Mouse (Mus musculus) megakaryocyte, embryonic 14.5 days (primary cell): ENCODE data around the gene Ubqln2.

Experiments
- FLI1 ChIP-seq: IDR thresholded peaks from 2 replicates; pipeline ENCODE4 v1.6.1; 2012; ENCODE audit warnings: low read length, inconsistent platforms, mixed read lengths
- GATA1 ChIP-seq: IDR thresholded peaks from 3 replicates; pipeline ENCODE4 v1.6.1; 2012; ENCODE audit warnings: mixed read lengths, low read length, inconsistent platforms, borderline replicate concordance

DNA sequence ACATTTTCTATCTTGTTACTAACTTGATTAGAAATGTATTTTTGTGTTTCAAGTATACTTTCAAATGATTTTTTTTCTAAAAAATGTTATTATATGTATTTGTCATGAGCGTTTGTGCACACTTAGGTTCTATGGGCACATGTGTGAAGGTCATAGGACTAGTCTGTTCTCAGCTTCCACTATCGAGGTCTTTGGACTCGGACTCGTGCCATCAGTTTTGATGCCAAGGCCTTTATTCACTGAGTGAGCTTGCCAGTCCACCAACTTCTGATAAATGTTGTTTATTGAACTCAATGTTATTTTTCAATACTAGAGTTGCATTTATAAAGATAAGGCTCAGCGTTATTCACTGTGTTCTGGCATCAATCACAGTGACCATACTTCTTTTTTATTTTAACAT, 17.5 kb downstream of the Ubqln2 start:
- no peak for TF ChIP-seq GATA1
- TF ChIP-seq FLI1 = no peak
